Mouse (Mus musculus) forebrain, embryonic 13.5 days (tissue): Measurements from ENCODE around the gene Vegfd. TPM values are rescaled to one million over a fixed set of nuclear protein-coding genes. Genes with fewer than 3 reads are reported as not detected.

Source experiments
- ATAC-seq: fragments of 200-750 bp; cut with Nextera tagmentation; 2 replicates; pipeline ENCODE4 v1.8.0; 2017
- H3K27ac ChIP-seq: fragments of 300-500 bp; sonication (generic); 2 replicates; pipeline ENCODE4 v1.5.1; 2015; ENCODE audit warnings: inconsistent platforms, mild to moderate bottlenecking, moderate library complexity
- H3K27me3 ChIP-seq: fragments of 300-500 bp; sonication (generic); 2 replicates; pipeline ENCODE4 v1.6.1; 2015; ENCODE audit warnings: mild to moderate bottlenecking, inconsistent platforms
- H3K36me3 ChIP-seq: fragments of 300-500 bp; sonication (generic); 2 replicates; pipeline ENCODE4 v1.6.1; 2015; ENCODE audit warnings: mild to moderate bottlenecking, inconsistent platforms; ENCODE audit not compliant: poor library complexity, severe bottlenecking
- H3K4me1 ChIP-seq: fragments of 300-500 bp; sonication (generic); 2 replicates; pipeline ENCODE4 v1.6.1; 2015; ENCODE audit warnings: inconsistent platforms
- H3K4me2 ChIP-seq: fragments of 300-500 bp; sonication (generic); 2 replicates; pipeline ENCODE4 v1.6.1; 2015; ENCODE audit warnings: inconsistent platforms, mild to moderate bottlenecking, moderate library complexity
- H3K4me3 ChIP-seq: fragments of 300-500 bp; sonication (generic); 2 replicates; pipeline ENCODE4 v1.5.1; 2015; ENCODE audit warnings: mild to moderate bottlenecking, inconsistent platforms
- H3K9ac ChIP-seq: fragments of 300-500 bp; sonication (generic); 2 replicates; pipeline ENCODE4 v1.6.1; 2015; ENCODE audit warnings: mild to moderate bottlenecking, inconsistent platforms
- H3K9me3 ChIP-seq: fragments of 300-500 bp; sonication (generic); replicated peaks from 2 replicates; pipeline ENCODE4 v1.6.1; 2016; ENCODE audit warnings: inconsistent platforms
- WGBS: fragments of 180-500 bp; shearing (Covaris S2); methylation state at CpG from one replicate; pipeline ENCODE4 v1.1.7; 2015; 5-methylcytosine and 5-hydroxymethylcytosine counted together
- polyA plus RNA-seq: library from polyadenylated mRNA; unstranded; fragments of >200 nt; fragmentation: Nextera tagmentation; extraction: Ambion mirVana; gene quantifications from 2 replicates; pipeline ENCODE4 v1.2.1, GENCODE M21; 2015

The Vegfd gene
- polyA plus RNA-seq, 1 experiment from 2014 or later: 0.35 TPM

GRCm38 (mm10) chrX:164427295-164427694, 54.1 kb downstream of the Vegfd start:
- Histone ChIP-seq H3K4me1 (no peaks in the 10 kb centered on the region), H3K36me3 (peaks cover 32% of the 10 kb centered on the region), H3K9ac (no peak overlapping the region), H3K27me3 (no peaks in the 10 kb centered on the region), H3K4me2 (no peak overlapping the region), H3K4me3 (no peak overlapping the region), H3K27ac (no peak overlapping the region), H3K9me3 (no peaks in the 10 kb centered on the region)
- no peak for ATAC-seq
- WGBS: 87% methylated on average over 4 of the region's 4 CpGs

GRCm38 (mm10) chrX:164428224-164428623, 55.0 kb downstream of the Vegfd start:
- Histone ChIP-seq H3K9ac (no peak overlapping the region), H3K36me3 (peaks cover 30% of the 10 kb centered on the region), H3K4me2 (no peak overlapping the region), H3K27ac (no peak overlapping the region), H3K27me3 (no peaks in the 10 kb centered on the region), H3K4me3 (no peak overlapping the region), H3K9me3 (no peaks in the 10 kb centered on the region), H3K4me1 (no peaks in the 10 kb centered on the region)
- no peak for ATAC-seq
- 80% methylated on average over 2 of the region's 2 CpGs for WGBS

- WGBS: 83% methylated on average over 6 of the region's 6 CpGs
- Histone ChIP-seq H3K4me1 (no peaks in the 10 kb centered on the region), H3K27me3 (no peaks in the 10 kb centered on the region), H3K36me3 (peaks cover 29% of the 10 kb centered on the region), H3K27ac (no peak overlapping the region), H3K4me2 (no peak overlapping the region), H3K9me3 (no peaks in the 10 kb centered on the region), H3K4me3 (no peak overlapping the region), H3K9ac (no peak overlapping the region)
- no peak for ATAC-seq
These were observed 57.4 kb downstream of the Vegfd start for GRCm38 (mm10) chrX:164430621-164431020.

GRCm38 (mm10) chrX:164431133-164431532, 58.0 kb downstream of the Vegfd start:
- no peaks in the 10 kb centered on the region for H3K9me3 ChIP-seq
- 86% methylated on average over 2 of the region's 2 CpGs for WGBS

GRCm38 (mm10) chrX:164431541-164431940, 58.4 kb downstream of the Vegfd start:
- H3K9ac ChIP-seq: no peak overlapping the region

More at GRCm38 (mm10) chrX:164431133-164431532, 58.0 kb downstream of the Vegfd start:
- H3K4me3 ChIP-seq: no peak overlapping the region
- no peak overlapping the region for H3K9ac ChIP-seq
- no peaks in the 10 kb centered on the region for H3K4me1 ChIP-seq
- H3K27ac ChIP-seq: no peak overlapping the region
- no peak for ATAC-seq
- peaks cover 29% of the 10 kb centered on the region for H3K36me3 ChIP-seq
- H3K4me2 ChIP-seq: no peak overlapping the region
- H3K27me3 ChIP-seq: no peaks in the 10 kb centered on the region

GRCm38 (mm10) chrX:164432682-164433081, 59.5 kb downstream of the Vegfd start:
- Histone ChIP-seq H3K4me2 (no peak overlapping the region), H3K36me3 (peaks cover 29% of the 10 kb centered on the region), H3K9me3 (no peaks in the 10 kb centered on the region), H3K4me1 (no peaks in the 10 kb centered on the region), H3K27ac (no peak overlapping the region), H3K9ac (no peak overlapping the region), H3K4me3 (no peak overlapping the region), H3K27me3 (no peaks in the 10 kb centered on the region)
- 95% methylated on average over 9 of the region's 9 CpGs for WGBS
- ATAC-seq: no peak

More at GRCm38 (mm10) chrX:164431541-164431940, 58.4 kb downstream of the Vegfd start:
- Histone ChIP-seq H3K4me3 (no peak overlapping the region), H3K27me3 (no peaks in the 10 kb centered on the region), H3K4me1 (no peaks in the 10 kb centered on the region), H3K27ac (no peak overlapping the region), H3K4me2 (no peak overlapping the region), H3K36me3 (peaks cover 29% of the 10 kb centered on the region), H3K9me3 (no peaks in the 10 kb centered on the region)
- 95% methylated on average over 6 of the region's 6 CpGs for WGBS
- no peak for ATAC-seq

GRCm38 (mm10) chrX:164436709-164437108, 63.5 kb downstream of the Vegfd start, which contains the start of gene Asb11:
Asb11 (plus strand) TSS chrX:164436994.
- Histone ChIP-seq H3K9me3 (no peaks in the 10 kb centered on the region), H3K9ac (no peak within 1 kb of the TSS), H3K4me2 (no peak within 1 kb of the TSS), H3K27me3 (no peaks in the 10 kb centered on the region), H3K4me1 (no peaks in the 10 kb centered on the region), H3K4me3 (no peak within 1 kb of the TSS), H3K27ac (no peak within 1 kb of the TSS), H3K36me3 (peaks cover 11% of the 10 kb centered on the region)
- no peak for ATAC-seq
- WGBS: 81% methylated on average over 8 of the region's 8 CpGs

- no peak overlapping the region for H3K4me3 ChIP-seq
- 0 out of 2 replicates have a peak, but pooled peaks cover 2% of the 10 kb centered on the region for H3K27me3 ChIP-seq
- no peak overlapping the region for H3K9ac ChIP-seq
- H3K27ac ChIP-seq: no peak overlapping the region
- H3K4me1 ChIP-seq: no peaks in the 10 kb centered on the region
- H3K4me2 ChIP-seq: no peak overlapping the region
- 87% methylated on average over 7 of the region's 7 CpGs for WGBS
- no peaks in the 10 kb centered on the region for H3K9me3 ChIP-seq
- H3K36me3 ChIP-seq: no peaks in the 10 kb centered on the region
- no peak for ATAC-seq
These were observed 66.3 kb downstream of the Vegfd start for GRCm38 (mm10) chrX:164439462-164439861.

- ATAC-seq: no peak
- H3K9me3 ChIP-seq: no peaks in the 10 kb centered on the region
- H3K4me3 ChIP-seq: no peak overlapping the region
- no peak overlapping the region for H3K27ac ChIP-seq
- H3K9ac ChIP-seq: no peak overlapping the region
- no peaks in the 10 kb centered on the region for H3K36me3 ChIP-seq
- 0 out of 2 replicates have a peak, but pooled peaks cover 2% of the 10 kb centered on the region for H3K27me3 ChIP-seq
- 73% methylated on average over 2 of the region's 2 CpGs for WGBS
- H3K4me2 ChIP-seq: no peak overlapping the region
- H3K4me1 ChIP-seq: no peaks in the 10 kb centered on the region
These were observed 67.0 kb downstream of the Vegfd start for GRCm38 (mm10) chrX:164440140-164440539.

- Histone ChIP-seq H3K4me2 (no peak overlapping the region), H3K27ac (no peak overlapping the region), H3K27me3 (0 out of 2 replicates have a peak, but pooled peaks cover 2% of the 10 kb centered on the region), H3K9me3 (no peaks in the 10 kb centered on the region), H3K36me3 (no peaks in the 10 kb centered on the region), H3K9ac (no peak overlapping the region), H3K4me1 (no peaks in the 10 kb centered on the region), H3K4me3 (no peak overlapping the region)
- no peak for ATAC-seq
- 85% methylated on average over 3 of the region's 3 CpGs for whole genome bisulfite sequencing
These were observed 67.5 kb downstream of the Vegfd start for GRCm38 (mm10) chrX:164440703-164441102.

- 90% methylated on average over 3 of the region's 3 CpGs for WGBS
- Histone ChIP-seq H3K27me3 (0 out of 2 replicates have a peak, but pooled peaks cover 2% of the 10 kb centered on the region), H3K36me3 (no peaks in the 10 kb centered on the region), H3K4me3 (no peak overlapping the region), H3K27ac (no peak overlapping the region), H3K4me1 (no peaks in the 10 kb centered on the region), H3K9ac (no peak overlapping the region), H3K4me2 (no peak overlapping the region), H3K9me3 (no peaks in the 10 kb centered on the region)
- ATAC-seq: no peak
These were observed 68.1 kb downstream of the Vegfd start for GRCm38 (mm10) chrX:164441306-164441705.

- no peak overlapping the region for H3K4me2 ChIP-seq
- H3K36me3 ChIP-seq: no peaks in the 10 kb centered on the region
- H3K4me1 ChIP-seq: no peaks in the 10 kb centered on the region
- no peak overlapping the region for H3K9ac ChIP-seq
- H3K27me3 ChIP-seq: 0 out of 2 replicates have a peak, but pooled peaks cover 2% of the 10 kb centered on the region
- H3K9me3 ChIP-seq: no peaks in the 10 kb centered on the region
- no peak overlapping the region for H3K27ac ChIP-seq
- no peak for ATAC-seq
- WGBS: 88% methylated on average over 12 of the region's 12 CpGs
- no peak overlapping the region for H3K4me3 ChIP-seq
These were observed 72.4 kb downstream of the Vegfd start for GRCm38 (mm10) chrX:164445601-164446000.

GRCm38 (mm10) chrX:164446106-164446551, 73.0 kb downstream of the Vegfd start:
- H3K4me1 ChIP-seq: no peaks in the 10 kb centered on the region
- no peaks in the 10 kb centered on the region for H3K9me3 ChIP-seq
- no peak overlapping the region for H3K4me2 ChIP-seq
- H3K27ac ChIP-seq: no peak overlapping the region
- H3K9ac ChIP-seq: no peak overlapping the region
- WGBS: 86% methylated on average over 10 of the region's 10 CpGs
- H3K27me3 ChIP-seq: 0 out of 2 replicates have a peak, but pooled peaks cover 2% of the 10 kb centered on the region
- no peak for ATAC-seq
- H3K4me3 ChIP-seq: no peak overlapping the region
- H3K36me3 ChIP-seq: no peaks in the 10 kb centered on the region
